Mouse (Mus musculus) adrenal gland (tissue): ENCODE results near the gene Fam120b.

Experiments used
- intact Hi-C: fragments of 180-260 bp; cut with DNase I; formaldehyde crosslinking; loops from one replicate; pipeline ENCODE4 v1.15.1; 2025

The Fam120b gene

DNA sequence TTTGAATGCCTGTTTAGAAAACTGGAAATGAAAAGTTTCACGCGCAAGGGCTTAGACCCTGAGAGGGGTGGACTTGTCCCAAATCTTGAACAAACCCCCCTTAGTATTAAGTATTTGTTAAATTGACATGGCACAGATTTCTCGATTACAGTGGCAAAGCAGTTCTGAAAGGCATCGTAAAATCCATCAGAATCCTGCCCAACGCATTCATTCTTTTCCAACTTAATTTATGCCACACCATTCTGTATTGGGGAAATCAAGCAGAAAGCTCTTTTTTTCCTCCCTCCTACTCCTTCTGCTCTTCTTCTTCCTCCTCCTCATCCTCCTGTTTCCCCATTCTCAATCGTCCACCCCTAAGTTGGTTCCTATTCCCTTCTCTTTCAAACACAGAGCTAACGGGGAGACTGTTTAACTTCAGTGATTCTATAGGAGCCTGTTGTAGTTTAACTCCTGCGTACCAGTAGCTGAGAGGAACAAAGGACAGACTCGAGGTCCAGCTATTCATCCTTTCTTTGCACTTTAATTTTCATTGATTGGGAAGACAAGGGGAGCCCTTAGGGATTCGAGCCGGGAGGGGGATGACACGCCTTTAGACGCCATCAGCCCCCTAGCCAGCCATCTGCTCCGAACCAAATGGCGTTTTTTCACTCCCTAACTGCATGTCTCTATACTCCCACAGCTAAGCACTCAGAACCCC, 17.4 kb upstream of the Fam120b start:
- intact Hi-C loops, result loop anchor here (1.0 to 5.0 kb wide), 3 partner anchors 81 to 312 kb away; no protein-coding TSS in a partner anchor

- intact Hi-C loops, result loop anchor here (5.0 to 10.0 kb wide), 3 partner anchors 83 to 188 kb away; no protein-coding TSS in a partner anchor
Measured at GRCm38 (mm10) chr17:15379741-15380526, 16.1 kb upstream of the Fam120b start.

- intact Hi-C loops, result loop anchor here (10.0 kb wide), 1 partner anchor 84 kb away; no protein-coding TSS in a partner anchor
Measured at GRCm38 (mm10) chr17:15380641-15381051, 15.4 kb upstream of the Fam120b start.

DNA sequence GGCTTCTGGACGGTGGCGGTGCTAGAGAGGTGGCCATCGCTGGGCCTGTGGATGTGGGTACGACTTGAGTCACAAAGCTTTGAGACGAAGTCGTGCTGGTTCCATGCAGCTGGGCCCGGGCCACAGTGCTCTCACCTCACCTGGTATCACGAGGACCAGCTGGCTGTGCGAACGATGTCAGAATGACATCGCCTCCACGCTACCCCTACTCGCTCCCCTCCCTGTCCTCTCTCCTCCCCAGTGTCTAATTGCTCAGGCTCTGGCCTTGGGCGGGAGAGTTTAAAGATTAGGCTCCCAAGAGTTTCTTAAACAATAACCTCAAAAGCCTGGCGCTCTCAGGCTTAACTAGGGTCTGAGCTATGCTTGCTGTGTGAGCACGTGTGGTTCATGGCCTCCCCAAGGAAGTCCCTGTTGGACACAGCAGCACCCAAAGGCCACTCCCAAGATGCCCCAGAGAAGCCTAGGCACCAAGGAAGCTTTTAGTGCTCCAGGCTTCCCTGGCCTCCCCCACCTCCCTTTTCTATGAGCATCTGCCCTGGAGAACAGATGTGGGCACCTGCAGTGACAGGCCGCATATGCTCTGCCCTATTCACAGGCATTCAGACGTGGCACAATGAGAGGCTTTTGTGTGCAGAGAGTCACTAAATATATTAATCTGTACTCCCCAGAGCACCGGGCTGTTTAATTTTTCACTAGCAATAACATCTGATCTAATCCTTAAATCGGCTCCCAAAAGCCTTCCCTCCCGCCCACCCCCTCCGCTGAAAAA, 14.7 kb upstream of the Fam120b start:
- intact Hi-C loops, result loop anchor here (10.0 kb wide), 1 partner anchor 84 kb away; no protein-coding TSS in a partner anchor

- intact Hi-C loops, result loop anchor here (10.0 kb wide), 1 partner anchor 83 kb away; no protein-coding TSS in a partner anchor
Measured at GRCm38 (mm10) chr17:15381869-15382660, 13.9 kb upstream of the Fam120b start.

- intact Hi-C loops, result loop anchor here (10.0 kb wide), 1 partner anchor 81 kb away; no protein-coding TSS in a partner anchor
Measured at GRCm38 (mm10) chr17:15383360-15383759, 12.6 kb upstream of the Fam120b start.

DNA sequence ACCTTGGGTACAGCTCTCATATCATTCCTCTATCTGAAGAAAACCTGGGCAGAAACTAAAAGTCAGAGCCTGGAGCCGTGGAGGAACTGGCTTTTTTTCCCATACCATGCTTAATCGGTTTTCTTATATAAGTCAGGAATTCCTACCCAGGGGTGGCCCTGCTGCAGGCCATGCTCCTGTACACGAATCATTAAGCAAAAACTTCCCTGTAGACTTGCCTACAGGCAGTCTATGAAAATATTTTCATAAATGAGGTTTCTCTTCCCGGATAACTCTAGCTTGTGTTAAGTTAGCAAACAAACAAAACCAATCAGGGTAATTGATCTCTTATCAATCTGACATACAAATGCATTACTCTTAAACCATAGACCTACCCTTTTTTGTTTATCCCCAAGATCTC, 7.1 kb upstream of the Fam120b start:
- intact Hi-C loops, result loop anchor here (10.0 kb wide), 1 partner anchor 76 kb away; no protein-coding TSS in a partner anchor

GRCm38 (mm10) chr17:15389356-15389755, 6.6 kb upstream of the Fam120b start:
- intact Hi-C loops, result loop anchor here (10.0 kb wide), 1 partner anchor 75 kb away; no protein-coding TSS in a partner anchor

DNA sequence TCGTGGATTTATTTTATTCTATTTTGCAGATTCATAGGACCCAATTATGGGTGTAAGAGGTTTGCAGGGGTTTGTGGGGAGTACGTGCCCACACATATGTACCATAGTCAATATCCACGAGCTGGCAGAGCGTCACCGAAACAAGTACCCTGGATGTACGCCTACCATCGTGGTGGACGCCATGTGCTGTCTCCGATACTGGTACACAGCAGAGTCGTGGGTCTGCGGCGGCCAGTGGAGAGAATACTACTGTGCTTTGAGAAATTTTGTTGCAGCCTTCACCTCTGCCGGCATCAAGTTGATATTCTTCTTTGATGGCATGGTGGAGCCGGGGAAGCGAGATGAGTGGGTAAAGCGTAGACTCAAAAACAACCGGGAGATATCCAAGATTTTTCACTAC, 5.7 kb downstream of the Fam120b start:
- intact Hi-C loops, result no loop called here

GRCm38 (mm10) chr17:15406576-15406975, 10.6 kb downstream of the Fam120b start:
- intact Hi-C loops, result no loop called here

- intact Hi-C loops, result no loop called here
Measured at GRCm38 (mm10) chr17:15409261-15409660, 13.3 kb downstream of the Fam120b start.

DNA sequence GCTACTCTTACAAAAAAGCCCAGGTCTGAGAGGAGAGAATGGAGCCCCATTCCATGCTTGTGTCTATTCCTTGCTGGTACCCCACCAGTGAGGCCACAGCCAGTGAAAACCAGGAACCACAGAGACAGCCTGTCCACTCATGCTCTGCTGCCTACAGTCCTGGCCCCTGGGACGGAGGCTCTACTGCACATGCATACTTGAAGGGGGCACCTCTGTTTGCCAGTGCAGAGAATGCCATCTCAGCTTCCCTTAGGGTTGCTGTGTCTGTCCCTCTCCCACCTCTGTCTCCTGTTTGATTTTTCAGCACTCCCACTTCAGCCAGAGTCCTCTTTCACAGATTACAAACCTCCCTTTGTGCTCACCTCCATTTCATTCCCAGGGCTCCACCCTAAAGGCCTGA, 14.9 kb downstream of the Fam120b start:
- intact Hi-C loops, result no loop called here

DNA sequence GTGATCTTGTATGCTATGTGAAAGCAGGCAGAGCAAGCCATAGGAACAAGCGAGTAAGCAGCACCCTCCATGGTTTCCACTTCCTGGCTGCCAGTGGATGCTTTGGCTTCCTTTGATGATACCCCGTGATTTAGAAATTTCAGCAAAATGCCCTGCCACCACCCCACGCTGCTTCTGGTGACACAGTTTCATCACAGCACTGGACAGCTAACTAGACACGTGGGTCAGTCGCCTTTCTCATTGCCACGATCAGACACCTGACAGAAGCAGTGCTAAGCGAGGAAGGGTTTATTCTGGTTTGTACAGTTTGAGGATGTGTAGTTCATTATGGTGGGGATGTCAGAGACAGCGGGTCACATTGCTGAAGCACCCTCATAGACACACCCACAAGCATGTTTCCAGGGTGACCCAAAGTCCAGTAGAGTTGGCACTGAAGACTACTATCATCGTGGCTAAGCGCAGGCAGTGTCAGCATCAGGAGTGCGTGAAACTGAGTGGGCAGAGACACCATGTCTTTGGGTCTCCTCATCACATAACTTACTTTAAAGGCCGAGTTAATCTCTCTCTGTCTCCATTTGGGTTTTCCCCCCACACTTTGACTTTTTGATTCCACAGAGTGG, 20.7 kb downstream of the Fam120b start:
- intact Hi-C loops, result no loop called here

- intact Hi-C loops, result no loop called here
Measured at GRCm38 (mm10) chr17:15419534-15419933, 23.5 kb downstream of the Fam120b start.

GRCm38 (mm10) chr17:15420021-15420603, 24.1 kb downstream of the Fam120b start:
- intact Hi-C loops, result loop anchor here (5.0 kb wide), 1 partner anchor 47 kb away; no protein-coding TSS in a partner anchor

- intact Hi-C loops, result loop anchor here (5.0 kb wide), 1 partner anchor 46 kb away; no protein-coding TSS in a partner anchor
Measured at GRCm38 (mm10) chr17:15421446-15421845, 25.4 kb downstream of the Fam120b start.

GRCm38 (mm10) chr17:15422666-15423065, 26.7 kb downstream of the Fam120b start:
- intact Hi-C loops, result loop anchor here (5.0 kb wide), 1 partner anchor 45 kb away; no protein-coding TSS in a partner anchor

GRCm38 (mm10) chr17:15423080-15423765, 27.2 kb downstream of the Fam120b start:
- intact Hi-C loops, result loop anchor here (5.0 kb wide), 1 partner anchor 44 kb away; no protein-coding TSS in a partner anchor

GRCm38 (mm10) chr17:15425931-15426330, 29.9 kb downstream of the Fam120b start:
- intact Hi-C loops, result no loop called here
